Mouse (Mus musculus) intestine, postnatal 0 days (tissue): Measurements from ENCODE around the gene Gys2. TPM values are rescaled to one million over a fixed set of nuclear protein-coding genes. Genes with fewer than 3 reads are reported as not detected.

Experiments
- ATAC-seq: fragments of 200-750 bp; cut with Nextera tagmentation; 2 replicates; pipeline ENCODE4 v1.8.0; 2017; ENCODE audit warnings: mild to moderate bottlenecking, moderate TSS enrichment, moderate library complexity
- H3K27ac ChIP-seq: fragments of 300-500 bp; sonication (generic); 2 replicates; pipeline ENCODE4 v1.5.1; 2014; ENCODE audit warnings: mild to moderate bottlenecking, low read depth, low read length, moderate library complexity
- H3K27me3 ChIP-seq: fragments of 300-500 bp; sonication (generic); replicated peaks from 2 replicates; pipeline ENCODE4 v1.6.1; 2014; ENCODE audit warnings: low read length, mixed read lengths; ENCODE audit not compliant: control insufficient read depth, insufficient read depth
- H3K36me3 ChIP-seq: fragments of 300-500 bp; sonication (generic); 2 replicates; pipeline ENCODE4 v1.6.1; 2014; ENCODE audit warnings: mild to moderate bottlenecking, moderate library complexity; ENCODE audit not compliant: control insufficient read depth, insufficient read depth
- H3K4me1 ChIP-seq: fragments of 300-500 bp; sonication (generic); replicated peaks from 2 replicates; pipeline ENCODE4 v1.6.1; 2014; ENCODE audit warnings: antibody characterized with exemption, low read length, mixed read lengths; ENCODE audit not compliant: control insufficient read depth, insufficient read depth
- H3K4me2 ChIP-seq: fragments of 300-500 bp; sonication (generic); replicated peaks from 2 replicates; pipeline ENCODE4 v1.6.1; 2014; ENCODE audit warnings: low read depth, mild to moderate bottlenecking, moderate library complexity
- H3K4me3 ChIP-seq: fragments of 300-500 bp; sonication (generic); 2 replicates; pipeline ENCODE4 v1.5.1; 2014; ENCODE audit warnings: low read depth, low read length
- H3K9ac ChIP-seq: fragments of 300-500 bp; sonication (generic); 2 replicates; pipeline ENCODE4 v1.6.1; 2014; ENCODE audit warnings: mild to moderate bottlenecking, low read depth, low read length
- H3K9me3 ChIP-seq: fragments of 300-500 bp; sonication (generic); 2 replicates; pipeline ENCODE4 v1.6.1; 2016; ENCODE audit warnings: mixed run types; ENCODE audit not compliant: control insufficient read depth
- CTCF ChIP-seq: sonication (generic); IDR thresholded peaks from 2 replicates; pipeline ENCODE4 v1.5.1; 2016; ENCODE audit warnings: low read depth, mild to moderate bottlenecking, control low read depth, antibody characterized with exemption, moderate library complexity
- WGBS: fragments of 180-500 bp; shearing (Covaris S2); extraction: QIAGEN DNeasy Blood & Tissue Kit; methylation state at CpG from one replicate; pipeline ENCODE4 v1.1.7; 2014; 5-methylcytosine and 5-hydroxymethylcytosine counted together
- polyA plus RNA-seq: library from polyadenylated mRNA; unstranded; fragments of >200 nt; fragmentation: Nextera tagmentation; extraction: Ambion mirVana; gene quantifications from 2 replicates; pipeline ENCODE4 v1.2.1, GENCODE M21; 2015

The Gys2 gene
- polyA plus RNA-seq, 1 experiment from 2014 or later = not detected

DNA sequence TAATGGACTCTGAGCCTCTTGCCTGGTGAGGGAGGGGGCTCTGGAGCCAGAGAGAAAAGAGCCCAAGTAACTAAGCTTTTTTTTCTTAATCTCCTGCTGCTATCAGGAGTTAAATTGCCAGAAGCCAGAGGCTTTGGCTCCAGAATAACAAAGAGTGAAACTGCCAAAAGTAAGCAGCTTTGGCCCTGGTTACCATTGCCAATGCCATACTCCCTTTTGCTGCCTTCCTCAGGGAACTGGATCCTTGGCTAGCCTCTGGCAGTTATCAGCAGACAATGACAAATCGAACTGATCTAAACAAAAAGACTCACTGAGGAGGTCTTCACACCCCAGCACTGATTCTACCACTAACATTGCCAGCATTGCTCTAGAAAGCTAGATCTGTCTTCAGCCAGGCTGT, 61.8 kb downstream of the Gys2 start:
- Histone ChIP-seq H3K36me3 (no peaks in the 10 kb centered on the region), H3K9ac (no peak overlapping the region), H3K9me3 (no peaks in the 10 kb centered on the region), H3K4me1 (no peaks in the 10 kb centered on the region), H3K27me3 (peaks cover 25% of the 10 kb centered on the region), H3K4me3 (no peak overlapping the region), H3K27ac (no peak overlapping the region), H3K4me2 (no peak overlapping the region)
- no peak for TF ChIP-seq CTCF
- ATAC-seq = no peak
- 31% methylated on average over 1 of the region's 1 CpGs for WGBS

DNA sequence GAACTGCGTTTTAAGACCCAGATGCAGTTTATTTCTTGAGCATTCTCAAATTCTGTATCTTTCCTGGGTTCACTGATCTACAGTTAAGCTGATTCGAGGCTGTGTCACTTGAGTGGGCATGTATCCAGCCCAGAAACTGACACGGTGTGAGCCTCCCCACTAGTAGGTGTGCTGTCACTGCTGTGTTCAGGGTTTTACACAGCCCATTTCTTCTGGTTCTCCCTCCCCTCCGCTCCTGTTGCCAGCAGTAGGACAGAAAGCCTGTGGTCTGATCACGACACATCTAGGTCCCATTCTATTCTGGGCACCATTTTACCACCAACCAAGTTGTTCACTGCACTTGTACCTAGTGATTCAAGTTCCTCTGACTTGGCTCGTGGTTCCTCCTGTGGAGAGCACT, 77.2 kb downstream of the Gys2 start:
- H3K9ac ChIP-seq = no peak overlapping the region
- no peak for ATAC-seq
- H3K4me2 ChIP-seq = no peak overlapping the region
- H3K36me3 ChIP-seq = peaks cover 38% of the 10 kb centered on the region
- TF ChIP-seq CTCF = no peak
- H3K9me3 ChIP-seq = no peaks in the 10 kb centered on the region
- 93% methylated on average over 6 of the region's 6 CpGs for WGBS
- H3K27me3 ChIP-seq = no peaks in the 10 kb centered on the region
- H3K4me3 ChIP-seq = no peak overlapping the region
- no peaks in the 10 kb centered on the region for H3K4me1 ChIP-seq
- H3K27ac ChIP-seq = no peak overlapping the region

GRCm38 (mm10) chr6:142394669-142395068, 78.2 kb downstream of the Gys2 start:
- H3K36me3 ChIP-seq = peaks cover 34% of the 10 kb centered on the region
- H3K4me2 ChIP-seq = no peak overlapping the region
- H3K27me3 ChIP-seq = no peaks in the 10 kb centered on the region
- no peaks in the 10 kb centered on the region for H3K9me3 ChIP-seq
- TF ChIP-seq CTCF = no peak
- WGBS = 86% methylated on average over 5 of the region's 5 CpGs
- no peak overlapping the region for H3K4me3 ChIP-seq
- H3K4me1 ChIP-seq = no peaks in the 10 kb centered on the region
- H3K27ac ChIP-seq = no peak overlapping the region
- no peak overlapping the region for H3K9ac ChIP-seq
- ATAC-seq = no peak

DNA sequence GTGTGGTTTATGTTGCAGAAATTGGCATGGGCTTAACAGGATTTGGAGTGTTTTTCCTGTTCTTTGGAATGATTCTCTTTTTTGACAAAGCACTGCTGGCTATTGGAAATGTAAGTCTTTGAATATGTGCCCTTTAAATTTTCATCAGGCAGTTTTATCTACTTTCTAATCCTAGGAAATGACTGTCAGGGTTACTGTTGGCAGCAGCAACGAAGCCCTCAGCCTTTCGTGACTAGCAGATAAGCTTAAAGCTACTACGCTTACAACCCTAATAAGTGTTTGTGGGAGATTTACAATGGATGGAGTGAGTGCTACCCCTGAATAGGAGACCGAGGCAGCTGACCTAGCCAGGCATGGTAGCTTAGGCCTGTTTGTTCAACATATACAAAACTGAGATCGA, 80.6 kb downstream of the Gys2 start:
- no peak for TF ChIP-seq CTCF
- no peaks in the 10 kb centered on the region for H3K9me3 ChIP-seq
- H3K4me3 ChIP-seq = no peak overlapping the region
- H3K36me3 ChIP-seq = peaks cover 34% of the 10 kb centered on the region
- H3K9ac ChIP-seq = no peak overlapping the region
- 77% methylated on average over 5 of the region's 5 CpGs for WGBS
- H3K4me2 ChIP-seq = no peak overlapping the region
- no peak for ATAC-seq
- no peaks in the 10 kb centered on the region for H3K4me1 ChIP-seq
- H3K27me3 ChIP-seq = no peaks in the 10 kb centered on the region
- H3K27ac ChIP-seq = no peak overlapping the region

- 74% methylated on average over 2 of the region's 2 CpGs for WGBS
- no peak for ATAC-seq
- no peak overlapping the region for H3K4me2 ChIP-seq
These were observed 83.8 kb downstream of the Gys2 start for GRCm38 (mm10) chr6:142389101-142389500.

GRCm38 (mm10) chr6:142387755-142388271, 85.1 kb downstream of the Gys2 start:
- ATAC-seq = no peak
- 0 out of 2 replicates have a peak, but pooled peaks cover 4% of the 10 kb centered on the region for H3K4me1 ChIP-seq
- WGBS = 16% methylated on average over 8 of the region's 8 CpGs

More at GRCm38 (mm10) chr6:142389101-142389500, 83.8 kb downstream of the Gys2 start:
- no peak for TF ChIP-seq CTCF
- H3K4me1 ChIP-seq = 0 out of 2 replicates have a peak, but pooled peaks cover 4% of the 10 kb centered on the region
- H3K4me3 ChIP-seq = no peak overlapping the region
- no peaks in the 10 kb centered on the region for H3K27me3 ChIP-seq
- H3K27ac ChIP-seq = no peak overlapping the region
- peaks cover 10% of the 10 kb centered on the region for H3K36me3 ChIP-seq
- H3K9me3 ChIP-seq = no peaks in the 10 kb centered on the region
- H3K9ac ChIP-seq = no peak overlapping the region

More at GRCm38 (mm10) chr6:142387755-142388271, 85.1 kb downstream of the Gys2 start:
- Histone ChIP-seq H3K4me2 (peak overlapping the region; percentile 89), H3K36me3 (no peaks in the 10 kb centered on the region; the same call in 1 of the 2 replicates), H3K9ac (peak overlapping the region; percentile 78), H3K27ac (no peak overlapping the region), H3K27me3 (no peaks in the 10 kb centered on the region), H3K4me3 (peak overlapping the region; percentile 81), H3K9me3 (no peaks in the 10 kb centered on the region)
- no peak for TF ChIP-seq CTCF
